Mouse (Mus musculus): ENCODE data around the gene Erap1.

GRCm38 (mm10) chr13:74639712-74640522, 549 bp downstream of the Erap1 start:
- TF ChIP-seq CTCF (IDR thresholded peaks at IDR 0.05; ENCODE audit: low read depth) (no peak), EP300 (IDR thresholded peaks at IDR 0.05; ENCODE audit: low read depth) (no peak)

Data from liver, postnatal 0 days (tissue).